Mouse (Mus musculus): Measurements from ENCODE around the gene Endod1. TPM values are rescaled to one million over a fixed set of nuclear protein-coding genes. Genes with fewer than 3 reads are reported as not detected.
"Not testable (repeated sequence)": the region's sequence is repeated elsewhere in the genome, so short reads cannot be mapped to it uniquely, and the experiment has no call there.

Endod1 gene
- polyA plus RNA-seq, 1 experiment from 2014 or later, result 15.6 TPM

GRCm38 (mm10) chr9:14349380-14349779 is 31.9 kb downstream of the Endod1 start:
- no peak for ATAC-seq (ENCODE audit: low read depth)
- 86% methylated on average over 5 of the region's 5 CpGs for WGBS
- Histone ChIP-seq H3K9ac (no peak overlapping the region), H3K27ac (replicated peaks) (no peak overlapping the region), H3K36me3 (no peaks in the 10 kb centered on the region), H3K4me1 (replicated peaks) (no peaks in the 10 kb centered on the region), H3K9me3 (no peaks in the 10 kb centered on the region), H3K4me2 (no peak overlapping the region), H3K4me3 (no peak overlapping the region), H3K27me3 (no peaks in the 10 kb centered on the region)

GRCm38 (mm10) chr9:14348416-14348815 is 32.9 kb downstream of the Endod1 start:
- Histone ChIP-seq H3K27me3 (no peaks in the 10 kb centered on the region), H3K4me2 (no peak overlapping the region), H3K4me1 (replicated peaks) (no peaks in the 10 kb centered on the region), H3K9ac (no peak overlapping the region), H3K9me3 (no peaks in the 10 kb centered on the region), H3K27ac (replicated peaks) (no peak overlapping the region), H3K36me3 (no peaks in the 10 kb centered on the region), H3K4me3 (no peak overlapping the region)
- WGBS, result 58% methylated on average over 4 of the region's 4 CpGs
- no peak for ATAC-seq (ENCODE audit: low read depth)

- H3K9me3 ChIP-seq; H3K27ac ChIP-seq (replicated peaks); H3K36me3 ChIP-seq; H3K4me1 ChIP-seq (replicated peaks); H3K27me3 ChIP-seq; H3K4me2 ChIP-seq; ATAC-seq (ENCODE audit: low read depth); H3K9ac ChIP-seq; H3K4me3 ChIP-seq: not testable (repeated sequence)
- WGBS, result 97% methylated on average over 4 of the region's 4 CpGs
These were observed 35.4 kb downstream of the Endod1 start for GRCm38 (mm10) chr9:14345866-14346265.

GRCm38 (mm10) chr9:14342041-14342668 is 39.2 kb downstream of the Endod1 start:
- Histone ChIP-seq H3K9ac (no peak overlapping the region), H3K27me3 (no peaks in the 10 kb centered on the region), H3K4me3 (no peak overlapping the region), H3K27ac (replicated peaks) (no peak overlapping the region), H3K36me3 (no peaks in the 10 kb centered on the region), H3K9me3 (no peaks in the 10 kb centered on the region), H3K4me2 (no peak overlapping the region), H3K4me1 (replicated peaks) (no peaks in the 10 kb centered on the region)
- peak; percentile 92 for ATAC-seq (ENCODE audit: low read depth)
- 56% methylated on average over 4 of the region's 4 CpGs for WGBS

- Histone ChIP-seq H3K27ac (replicated peaks) (no peak overlapping the region), H3K4me1 (replicated peaks) (no peaks in the 10 kb centered on the region), H3K36me3 (0 out of 2 replicates have a peak, but pooled peaks cover 3% of the 10 kb centered on the region), H3K9ac (no peak overlapping the region), H3K27me3 (no peaks in the 10 kb centered on the region), H3K4me3 (no peak overlapping the region), H3K9me3 (no peaks in the 10 kb centered on the region), H3K4me2 (no peak overlapping the region)
- 82% methylated on average over 3 of the region's 3 CpGs for WGBS
- no peak for ATAC-seq (ENCODE audit: low read depth)
These were observed 42.6 kb downstream of the Endod1 start for GRCm38 (mm10) chr9:14338701-14339100.

- H3K9ac ChIP-seq, result no peak overlapping the region
- 80% methylated on average over 3 of the region's 3 CpGs for WGBS
These were observed 44.4 kb downstream of the Endod1 start for GRCm38 (mm10) chr9:14336901-14337300.

GRCm38 (mm10) chr9:14335829-14336228 is 45.5 kb downstream of the Endod1 start:
- Histone ChIP-seq H3K4me3 (no peak overlapping the region), H3K9ac (no peak overlapping the region), H3K27ac (replicated peaks) (no peak overlapping the region), H3K36me3 (peaks cover 15% of the 10 kb centered on the region), H3K4me1 (replicated peaks) (no peaks in the 10 kb centered on the region), H3K9me3 (no peaks in the 10 kb centered on the region), H3K27me3 (no peaks in the 10 kb centered on the region), H3K4me2 (no peak overlapping the region)
- no peak for ATAC-seq (ENCODE audit: low read depth)
- WGBS, result 82% methylated on average over 4 of the region's 4 CpGs

More at GRCm38 (mm10) chr9:14336901-14337300, 44.4 kb downstream of the Endod1 start:
- H3K36me3 ChIP-seq, result peaks cover 10% of the 10 kb centered on the region
- H3K4me1 ChIP-seq (replicated peaks), result no peaks in the 10 kb centered on the region
- H3K27ac ChIP-seq (replicated peaks), result no peak overlapping the region
- H3K4me3 ChIP-seq, result no peak overlapping the region
- no peak overlapping the region for H3K4me2 ChIP-seq
- ATAC-seq (ENCODE audit: low read depth), result no peak
- H3K27me3 ChIP-seq, result no peaks in the 10 kb centered on the region
- H3K9me3 ChIP-seq, result no peaks in the 10 kb centered on the region

- Histone ChIP-seq H3K27ac (replicated peaks) (no peak overlapping the region), H3K9me3 (no peaks in the 10 kb centered on the region), H3K27me3 (no peaks in the 10 kb centered on the region), H3K4me3 (no peak overlapping the region), H3K36me3 (peaks cover 74% of the 10 kb centered on the region), H3K9ac (no peak overlapping the region), H3K4me2 (no peak overlapping the region), H3K4me1 (replicated peaks) (no peaks in the 10 kb centered on the region)
- WGBS, result 96% methylated on average over 1 of the region's 1 CpGs
- ATAC-seq (ENCODE audit: low read depth), result no peak
These were observed 64.7 kb downstream of the Endod1 start for GRCm38 (mm10) chr9:14316618-14317017.

GRCm38 (mm10) chr9:14314477-14314876 is 66.8 kb downstream of the Endod1 start:
- WGBS, result 92% methylated on average over 7 of the region's 7 CpGs
- no peaks in the 10 kb centered on the region for H3K9me3 ChIP-seq
- peaks cover 69% of the 10 kb centered on the region for H3K36me3 ChIP-seq
- H3K9ac ChIP-seq, result no peak overlapping the region
- H3K27ac ChIP-seq (replicated peaks), result no peak overlapping the region
- H3K4me1 ChIP-seq (replicated peaks), result no peaks in the 10 kb centered on the region
- H3K4me2 ChIP-seq, result no peak overlapping the region
- no peak for ATAC-seq (ENCODE audit: low read depth)
- no peaks in the 10 kb centered on the region for H3K27me3 ChIP-seq
- H3K4me3 ChIP-seq, result no peak overlapping the region

GRCm38 (mm10) chr9:14313968-14314367 is 67.3 kb downstream of the Endod1 start:
- no peak for ATAC-seq (ENCODE audit: low read depth)
- H3K4me2 ChIP-seq, result no peak overlapping the region
- peaks cover 69% of the 10 kb centered on the region for H3K36me3 ChIP-seq
- no peaks in the 10 kb centered on the region for H3K27me3 ChIP-seq
- no peak overlapping the region for H3K27ac ChIP-seq (replicated peaks)
- H3K9me3 ChIP-seq, result no peaks in the 10 kb centered on the region
- no peak overlapping the region for H3K9ac ChIP-seq
- WGBS, result 88% methylated on average over 3 of the region's 3 CpGs
- H3K4me1 ChIP-seq (replicated peaks), result no peaks in the 10 kb centered on the region
- H3K4me3 ChIP-seq, result no peak overlapping the region

GRCm38 (mm10) chr9:14307341-14307740 is 74.0 kb downstream of the Endod1 start:
- no peak overlapping the region for H3K4me3 ChIP-seq
- 95% methylated on average over 3 of the region's 3 CpGs for WGBS
- H3K27ac ChIP-seq (replicated peaks), result no peak overlapping the region
- ATAC-seq (ENCODE audit: low read depth), result no peak
- no peak overlapping the region for H3K4me2 ChIP-seq
- no peak overlapping the region for H3K9ac ChIP-seq
- H3K27me3 ChIP-seq, result no peaks in the 10 kb centered on the region
- H3K36me3 ChIP-seq, result peaks cover 36% of the 10 kb centered on the region
- no peaks in the 10 kb centered on the region for H3K9me3 ChIP-seq
- peaks cover 20% of the 10 kb centered on the region; the same call in 1 of the 2 replicates for H3K4me1 ChIP-seq (replicated peaks)

- Histone ChIP-seq H3K36me3 (peaks cover 20% of the 10 kb centered on the region), H3K9ac (no peak overlapping the region), H3K4me1 (replicated peaks) (peaks cover 29% of the 10 kb centered on the region), H3K27ac (replicated peaks) (no peak overlapping the region; the same call in 1 of the 2 replicates), H3K27me3 (no peaks in the 10 kb centered on the region), H3K4me3 (no peak overlapping the region), H3K9me3 (no peaks in the 10 kb centered on the region), H3K4me2 (no peak overlapping the region)
- 30% methylated on average over 9 of the region's 9 CpGs for WGBS
- 0 out of 2 replicates have a peak, but pooled peaks have one; percentile 69 for ATAC-seq (ENCODE audit: low read depth)
These were observed 76.9 kb downstream of the Endod1 start for GRCm38 (mm10) chr9:14304262-14304968.
